In genomic region chrX:99853834-99854233, GRCm38 (mm10) we compare ENCODE assay signal across 8 mouse cellular contexts. TPM values are rescaled to one million over a fixed set of nuclear protein-coding genes. Genes with fewer than 3 reads are reported as not detected.
DNase-seq lines count a peak whose midpoint lies in the region; ATAC-seq lines count a peak whose summit lies in the region.
"Had no signal": no experiment of that assay in that cellular context is flagged by ENCODE, and none has a peak within 500 bp of the region (broad histone marks: within the 10 kb centered on the region; RNA-seq: fewer than 3 reads in every experiment).

No protein-coding gene starts in this region.

- H3K9ac ChIP-seq in liver, embryonic 11.5 days (ENCODE audit: low read depth, low read length), result no peak overlapping the region; the same call in 1 of the 2 replicates
- H3K9ac ChIP-seq in forebrain, embryonic 12.5 days, result no peak overlapping the region
- no peak overlapping the region; the same call in 1 of the 2 replicates for H3K9ac ChIP-seq in stomach, embryonic 14.5 days (replicated peaks; ENCODE audit: low read depth, low read length)

- H3K4me3 ChIP-seq in liver, embryonic 11.5 days (ENCODE audit: low read depth, low read length), result peak overlapping the region; percentile 44
- no peak overlapping the region for H3K4me3 ChIP-seq in forebrain, embryonic 12.5 days (replicated peaks)
- peak overlapping the region; percentile 49 for H3K4me3 ChIP-seq in limb, embryonic 10.5 days
- peak overlapping the region; percentile 11; the same call in 1 of the 2 replicates for H3K4me3 ChIP-seq in stomach, embryonic 14.5 days (ENCODE audit: low read depth, low read length)

- DNase-seq in liver, embryonic 11.5 days (ENCODE audit: low spot score), result no peak
- DNase-seq in liver, result no peak
- no peak for DNase-seq in limb, embryonic 10.5 days (ENCODE audit: low spot score)
- DNase-seq in spleen, postnatal 10 days (ENCODE audit: low spot score in 2 of 2), result no peak

- H3K27ac ChIP-seq in liver, embryonic 11.5 days (ENCODE audit: low read depth, low read length), result no peak overlapping the region
- H3K27ac ChIP-seq in forebrain, embryonic 12.5 days, result no peak overlapping the region
- H3K27ac ChIP-seq in limb, embryonic 10.5 days, result peak overlapping the region; percentile 86
- no peak overlapping the region for H3K27ac ChIP-seq in stomach, embryonic 14.5 days (ENCODE audit: low read length)

- H3K27me3 ChIP-seq in liver, embryonic 11.5 days (replicated peaks; ENCODE audit: control insufficient read depth, insufficient read depth, low read length), result peaks cover 26% of the 10 kb centered on the region
- H3K27me3 ChIP-seq in forebrain, embryonic 12.5 days, result peaks cover 44% of the 10 kb centered on the region
- peaks cover 98% of the 10 kb centered on the region for H3K27me3 ChIP-seq in limb, embryonic 10.5 days (ENCODE audit: low read depth, poor library complexity, severe bottlenecking)
- H3K27me3 ChIP-seq in stomach, embryonic 14.5 days (ENCODE audit: control insufficient read depth, insufficient read depth, low read length), result no peaks in the 10 kb centered on the region

- H3K36me3 ChIP-seq in liver, embryonic 11.5 days (ENCODE audit: control insufficient read depth, insufficient read depth, low read length), result no peaks in the 10 kb centered on the region
- H3K36me3 ChIP-seq in forebrain, embryonic 12.5 days (replicated peaks), result no peaks in the 10 kb centered on the region
- H3K36me3 ChIP-seq in limb, embryonic 10.5 days, result no peaks in the 10 kb centered on the region
- H3K36me3 ChIP-seq in stomach, embryonic 14.5 days (ENCODE audit: control insufficient read depth, insufficient read depth, low read length), result no peaks in the 10 kb centered on the region

- H3K4me1 ChIP-seq in liver, embryonic 11.5 days (replicated peaks; ENCODE audit: control insufficient read depth, insufficient read depth, low read length), result no peaks in the 10 kb centered on the region
- H3K4me1 ChIP-seq in forebrain, embryonic 12.5 days, result no peaks in the 10 kb centered on the region
- peaks cover 2% of the 10 kb centered on the region for H3K4me1 ChIP-seq in limb, embryonic 10.5 days
- H3K4me1 ChIP-seq in stomach, embryonic 14.5 days (ENCODE audit: control insufficient read depth, insufficient read depth, low read length), result no peaks in the 10 kb centered on the region

- no peaks in the 10 kb centered on the region for H3K9me3 ChIP-seq in liver, embryonic 11.5 days (ENCODE audit: control insufficient read depth, low read length)
- H3K9me3 ChIP-seq in forebrain, embryonic 12.5 days, result no peaks in the 10 kb centered on the region
- no peaks in the 10 kb centered on the region for H3K9me3 ChIP-seq in limb, embryonic 10.5 days (replicated peaks)
- no peaks in the 10 kb centered on the region for H3K9me3 ChIP-seq in stomach, embryonic 14.5 days (ENCODE audit: control insufficient read depth, low read depth, low read length)
- H3K9me3 ChIP-seq: megakaryocyte, embryonic 14.5 days had no signal

- peak overlapping the region; percentile 63 for H3K4me2 ChIP-seq in liver, embryonic 11.5 days
- H3K4me2 ChIP-seq in forebrain, embryonic 12.5 days, result peak overlapping the region; percentile 52
- H3K4me2 ChIP-seq in stomach, embryonic 14.5 days (replicated peaks; ENCODE audit: low read depth, low read length), result peak overlapping the region; percentile 40

- WGBS in liver, embryonic 11.5 days, result 66% methylated on average over 3 of the region's 3 CpGs
- WGBS in forebrain, embryonic 12.5 days, result 54% methylated on average over 2 of the region's 3 CpGs
- 51% methylated on average over 3 of the region's 3 CpGs for WGBS in limb, embryonic 10.5 days
- 53% methylated on average over 3 of the region's 3 CpGs for WGBS in stomach, embryonic 14.5 days

- no peak for ATAC-seq in liver, embryonic 11.5 days (replicated peaks; ENCODE audit: low FRiP score)
- ATAC-seq in forebrain, embryonic 12.5 days (ENCODE audit: low FRiP score), result peak; percentile 17; the same call in 1 of the 2 replicates
- no peak for ATAC-seq in stomach, embryonic 14.5 days (ENCODE audit: insufficient number of reproducible peaks, insufficient read depth, low FRiP score, low read depth)
- ATAC-seq in frontal cortex, adult (ENCODE audit: low TSS enrichment), result no peak

RNA-seq across cellular contexts. Expression of gene Tmem28, which starts 33.0 kb away (rescaled TPM):
- 0.04 TPM in 1 of 2 replicates, not detected in the other for polyA plus RNA-seq in liver, embryonic 11.5 days (2014; fragmentation: Nextera tagmentation; extraction: Ambion mirVana)
- polyA plus RNA-seq in forebrain, embryonic 12.5 days (2016; fragmentation: Nextera tagmentation; extraction: Ambion mirVana), result 1.0 and 1.1 TPM in 2 replicates
- polyA plus RNA-seq in limb, embryonic 10.5 days (2016; fragmentation: Nextera tagmentation; extraction: Ambion mirVana), result 0.13 and 0.14 TPM in 2 replicates
- polyA plus RNA-seq in stomach, embryonic 14.5 days (2014; fragmentation: Nextera tagmentation; extraction: Ambion mirVana), result 0.17 and 0.36 TPM in 2 replicates
